Mouse (Mus musculus) adrenal gland, adult 18-20 months (tissue): ENCODE results near the gene Dennd5a. TPM values are rescaled to one million over a fixed set of nuclear protein-coding genes. Genes with fewer than 3 reads are reported as not detected.
A peak's percentile ranks its signal among the peaks of the same experiment; 100 is the strongest.
"Not testable (repeated sequence)": the region's sequence is repeated elsewhere in the genome, so short reads cannot be mapped to it uniquely, and the experiment has no call there.

Experiments used
- DNase-seq, 2 experiments: peaks; one replicate each; pipeline ENCODE4 v3.0.0; 2021 to 2022; ENCODE audit warnings: low spot score in 2 of 2
- long read RNA-seq, 2 experiments: library from polyadenylated mRNA; stranded (forward); transcript quantifications; one replicate each; pipeline ENCODE4 v2.0.0; 2021
- total RNA-seq, 2 experiments: library from RNA; stranded (reverse); gene quantifications; 1 replicate in 1 of 2; 2 replicates in 1 of 2; pipeline ENCODE4 v1.2.3; 2021

The Dennd5a gene
- 100 to 1,000 TPM; 158 to 167 TPM for total RNA-seq
- long read RNA-seq, experiment 1, full-length matches to known transcripts: 56 of 94 reads
- long read RNA-seq, experiment 1, partial matches to known transcripts: 32 of 94 reads
- long read RNA-seq, experiment 1, other reads (novel, unspliced or antisense): 6 of 94 reads
- long read RNA-seq, experiment 2, full-length matches to known transcripts: 58 of 210 reads
- long read RNA-seq, experiment 2, partial matches to known transcripts: 140 of 210 reads
- long read RNA-seq, experiment 2, other reads (novel, unspliced or antisense): 12 of 210 reads

DNA sequence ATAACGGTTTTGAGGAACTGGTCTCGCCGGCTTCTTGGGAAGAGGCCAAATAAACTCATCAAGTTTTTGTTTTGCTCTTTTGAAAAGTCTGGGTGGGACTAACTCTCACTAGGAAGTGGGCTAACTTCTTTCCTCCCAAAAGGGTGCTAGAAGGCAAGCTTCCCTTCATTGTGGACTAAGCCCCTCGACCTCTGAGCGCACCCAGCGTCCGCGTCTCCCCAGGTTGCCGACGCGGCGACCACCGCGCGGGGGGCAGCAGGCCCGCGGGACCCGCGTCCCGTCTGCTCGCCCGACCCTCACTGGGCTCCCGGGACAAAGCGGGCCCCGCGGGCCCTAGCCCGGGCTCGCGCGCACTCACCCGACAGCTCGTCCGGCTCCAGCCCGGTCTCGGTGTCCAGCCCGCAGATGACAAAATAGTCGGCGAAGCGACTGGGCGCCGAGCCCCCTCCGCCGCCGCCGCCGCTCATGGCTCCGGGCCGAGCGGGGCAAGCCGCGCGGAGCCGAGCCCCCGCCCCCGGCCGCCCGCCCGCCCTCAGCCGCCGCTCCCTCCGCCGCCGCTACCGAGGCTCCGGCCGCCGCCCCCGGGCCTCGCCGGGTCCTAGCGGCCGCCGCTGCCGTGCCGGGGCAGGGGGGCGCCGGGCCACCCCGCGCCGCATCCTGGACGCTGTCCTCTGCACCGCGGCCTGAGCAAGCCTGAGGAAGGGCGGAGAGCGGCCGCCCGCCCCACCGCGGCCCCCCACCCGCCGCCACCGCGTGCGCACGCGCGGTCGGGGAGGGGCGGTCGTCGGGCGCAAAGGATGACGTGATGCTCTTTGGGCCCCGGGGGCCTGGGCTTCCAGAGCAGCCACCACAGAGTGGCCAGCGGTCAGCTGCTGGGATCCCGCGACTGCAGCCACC lies at the start of gene Dennd5a:
Gene Dennd5a, minus strand, starts transcription at position 755 of the 897 bp plus-strand sequence.
- DNase-seq: peak; percentile 74

DNA sequence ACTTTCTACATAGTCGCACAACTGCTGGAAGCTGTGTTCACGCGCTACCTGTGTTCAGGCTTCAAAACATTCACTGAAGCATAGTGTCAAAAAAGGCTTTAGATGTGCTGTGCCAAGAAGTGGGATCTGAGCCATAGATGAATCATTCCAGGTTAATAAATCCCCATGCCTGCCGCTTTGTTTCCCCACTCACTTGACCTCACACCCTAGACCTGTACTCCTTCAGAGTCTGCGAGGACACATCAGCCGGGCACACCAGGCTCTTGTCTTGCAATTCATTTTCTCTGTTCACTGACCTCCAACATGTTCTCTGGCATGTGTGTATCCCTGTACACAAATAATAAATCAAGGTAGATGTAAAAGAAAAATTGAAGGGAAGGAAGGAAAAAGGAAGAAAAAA lies 48.8 kb upstream of the Dennd5a start:
- no peak for DNase-seq

DNA sequence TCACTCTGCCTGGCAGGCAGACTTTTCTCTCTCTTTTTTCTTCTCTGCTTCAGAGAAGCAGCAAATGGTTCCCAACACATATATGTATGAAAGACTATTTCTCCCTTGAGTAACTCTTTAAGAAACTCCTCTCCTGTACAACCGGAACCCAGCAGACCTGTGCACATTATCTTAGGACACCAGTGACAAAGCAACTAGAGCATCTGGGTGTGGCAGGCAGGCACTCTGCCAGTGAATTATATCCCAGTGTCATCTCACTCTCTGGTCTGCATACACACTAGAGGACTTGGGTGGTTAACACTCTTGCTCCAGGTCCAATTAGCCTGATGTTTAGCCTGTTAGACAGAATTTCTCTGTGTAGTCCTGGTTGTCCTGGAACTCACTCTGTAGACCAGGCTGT lies 48.2 kb upstream of the Dennd5a start:
- no peak for DNase-seq

DNA sequence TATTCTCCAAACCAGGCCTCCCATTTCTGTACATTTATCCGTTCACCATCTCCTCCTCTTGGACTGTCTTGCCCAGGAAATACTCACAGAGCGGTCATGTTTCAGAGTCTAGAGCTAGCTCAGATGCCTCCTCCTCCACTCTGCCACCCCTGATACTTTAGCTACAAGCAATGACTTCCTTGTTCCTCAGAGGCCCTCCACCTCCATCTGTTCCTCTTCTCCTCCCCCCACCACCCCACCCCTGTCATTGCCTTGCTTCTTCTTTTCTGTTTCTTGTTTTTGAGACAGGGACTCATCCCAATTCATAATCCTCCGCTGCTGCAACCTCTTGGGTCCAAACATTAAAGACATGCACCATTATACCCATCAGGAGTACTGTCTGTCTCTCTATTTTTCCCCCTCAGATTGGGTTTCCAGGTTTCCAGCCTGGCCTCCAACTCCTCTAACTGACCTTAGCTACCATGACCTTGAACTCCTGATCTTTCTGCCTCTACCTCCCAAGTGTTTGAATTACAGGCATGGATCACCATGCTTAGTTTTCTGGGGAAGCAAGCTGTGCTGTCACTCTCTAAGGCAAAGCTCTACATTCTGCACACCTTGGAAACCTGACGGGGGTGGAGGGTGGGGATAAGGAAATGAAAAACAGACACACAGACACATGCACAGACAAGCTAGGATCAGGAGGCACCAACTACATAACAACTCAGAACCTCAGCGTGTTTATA lies 46.4 kb upstream of the Dennd5a start:
- no peak for DNase-seq

DNA sequence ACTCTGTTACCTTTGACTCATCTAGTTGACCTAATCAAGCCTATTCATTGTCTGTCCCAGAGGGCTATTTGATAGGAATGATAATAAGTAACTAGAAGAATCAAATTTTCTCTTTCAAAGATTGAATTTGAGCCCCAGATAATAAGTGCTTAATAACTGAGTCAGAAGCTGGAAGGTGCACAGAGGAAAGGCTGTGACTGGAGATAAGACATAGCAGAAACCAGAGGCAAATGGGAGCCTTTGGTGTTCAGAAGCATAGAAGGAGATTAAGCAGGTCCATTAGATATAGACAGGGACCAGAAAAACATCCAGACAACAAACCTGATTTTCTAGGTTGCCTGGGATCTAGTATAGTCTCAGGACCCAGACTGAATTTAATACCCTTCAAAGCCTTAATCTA lies 45.7 kb upstream of the Dennd5a start:
- no peak for DNase-seq

DNA sequence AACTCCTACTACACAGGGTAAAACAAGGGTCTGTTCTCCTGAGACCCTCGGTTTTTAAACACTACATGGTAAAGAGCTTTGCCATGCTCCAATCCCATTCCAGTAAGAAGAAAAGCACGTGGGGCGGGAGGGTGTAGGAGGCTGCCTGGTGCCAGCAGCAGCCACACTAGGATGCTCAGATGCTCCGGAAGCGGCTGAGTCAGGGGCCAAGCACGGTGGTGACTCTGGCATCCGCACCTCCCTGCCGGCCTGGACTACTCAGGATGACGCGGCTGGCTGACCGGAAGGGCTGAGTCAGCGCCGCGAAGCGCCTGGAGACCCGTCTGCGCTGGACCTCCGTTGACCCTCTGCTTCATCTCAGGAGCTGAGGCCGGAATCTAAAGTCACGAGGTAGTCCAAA lies 42.7 kb upstream of the Dennd5a start:
- peak; percentile 66 to 68 for DNase-seq

DNA sequence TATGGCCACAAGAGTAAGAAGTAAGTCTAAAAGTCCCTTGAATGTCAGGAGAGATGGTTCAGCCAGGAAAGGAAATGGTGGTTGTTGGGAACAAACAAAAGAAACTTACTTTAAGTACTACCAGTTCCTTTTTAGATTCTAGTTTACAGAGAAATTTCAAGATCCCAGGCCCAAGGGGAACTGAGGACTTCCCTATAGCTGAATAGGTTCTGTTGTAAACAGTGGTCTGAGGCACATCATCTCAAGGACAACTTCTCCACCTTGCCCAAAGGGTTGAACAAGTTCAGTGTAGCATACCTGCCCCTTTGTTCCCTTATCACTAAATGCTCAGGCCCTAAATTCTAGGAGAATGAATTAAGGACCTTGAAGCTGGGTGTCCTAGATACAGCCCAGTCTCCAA lies 41.8 kb upstream of the Dennd5a start:
- DNase-seq: no peak

DNA sequence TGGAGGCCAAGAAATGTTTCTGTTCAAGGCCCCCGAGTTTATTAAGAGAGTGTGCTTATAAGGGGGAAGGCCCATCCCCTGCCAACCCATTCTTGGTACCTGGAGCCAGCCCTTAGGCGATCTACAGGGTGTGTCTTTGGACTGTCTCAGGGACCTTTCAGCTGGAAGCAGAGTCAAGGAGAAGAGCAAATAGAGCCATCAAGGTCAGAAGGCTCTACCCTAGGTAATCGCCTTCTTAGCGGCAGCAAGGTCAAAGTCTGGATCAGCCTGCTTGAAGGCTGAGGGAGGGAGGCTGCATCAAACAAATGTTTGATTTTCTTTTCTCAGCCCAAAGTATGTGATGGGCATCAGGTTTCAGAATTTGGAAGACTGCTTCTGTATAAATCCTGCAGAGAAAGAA lies 38.1 kb upstream of the Dennd5a start:
- DNase-seq: no peak

DNA sequence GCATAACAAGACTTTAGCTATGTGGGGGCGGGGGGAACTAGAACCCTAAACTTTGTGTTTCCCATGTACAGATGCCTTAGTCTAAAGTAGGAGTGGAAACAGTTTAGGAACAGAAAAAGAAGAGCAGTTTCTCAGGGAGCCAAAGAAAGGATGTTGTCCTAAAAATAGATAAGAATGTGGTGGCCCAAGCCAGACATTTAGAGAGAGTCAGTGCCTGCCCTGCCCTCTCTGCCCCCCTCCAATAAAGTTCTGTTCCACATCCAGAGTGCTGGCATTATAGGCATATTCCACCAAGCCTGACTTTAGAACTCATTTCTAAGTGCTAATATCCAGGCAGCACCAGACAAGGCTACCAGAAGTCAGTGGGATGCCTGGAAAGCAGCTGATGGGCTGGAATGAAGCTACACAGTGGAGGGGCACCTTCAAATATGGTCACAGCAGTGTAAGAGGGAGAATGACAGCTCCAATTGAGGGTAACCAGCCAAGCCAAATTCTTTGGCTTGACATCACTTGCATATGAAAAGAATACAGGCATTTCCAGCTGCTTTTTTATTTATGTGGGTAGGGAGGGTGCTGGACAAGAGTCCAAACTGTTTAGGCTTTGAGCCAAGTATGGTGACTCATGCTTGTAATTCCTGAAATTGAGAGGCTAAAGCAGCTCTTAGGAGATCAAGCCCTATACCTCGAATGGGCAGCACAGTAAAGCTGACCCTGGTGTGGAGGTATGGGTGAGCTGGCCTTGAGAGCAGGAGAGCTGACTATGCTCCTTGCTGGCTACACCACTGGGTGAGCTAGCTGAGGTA lies 33.1 kb upstream of the Dennd5a start:
- peak in 1 of 2 experiments; percentile 57 for DNase-seq

DNA sequence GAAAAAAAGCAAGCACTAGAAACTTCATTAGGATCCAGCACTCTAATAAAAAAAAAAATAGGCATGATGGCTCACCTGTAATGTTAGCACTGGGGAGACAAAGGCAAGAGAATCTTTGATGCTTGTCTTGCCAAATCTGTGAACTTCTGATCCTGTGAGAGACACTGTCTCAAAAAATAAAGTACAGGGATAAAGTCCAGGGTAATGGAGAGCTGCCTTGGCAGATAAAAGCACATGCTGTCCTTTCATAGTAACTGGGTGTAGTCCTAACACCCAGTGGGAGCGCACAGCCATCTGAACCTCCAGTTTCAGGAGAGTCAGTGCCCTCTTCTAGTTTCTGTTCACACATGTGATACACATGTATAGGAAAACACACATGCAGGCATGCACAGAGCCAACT lies 31.0 kb upstream of the Dennd5a start:
- DNase-seq: no peak

DNA sequence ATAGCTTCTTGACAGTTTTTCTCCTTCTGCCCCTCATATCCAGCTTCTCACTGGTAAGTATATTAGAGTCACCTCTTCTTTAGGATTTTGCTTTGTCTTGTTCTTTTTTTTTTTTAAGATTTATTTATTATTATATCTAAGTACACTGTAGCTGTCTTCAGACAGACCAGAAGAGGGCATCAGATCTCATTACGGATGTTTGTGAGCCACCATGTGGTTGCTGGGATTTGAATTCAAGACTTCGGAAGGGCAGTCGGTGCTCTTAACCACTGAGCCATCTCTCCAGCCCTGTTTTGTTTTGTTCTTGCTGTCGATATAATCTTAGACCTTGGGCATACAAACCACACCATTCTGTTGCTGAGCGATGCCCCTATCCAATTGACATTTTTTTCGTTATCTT lies 26.5 kb upstream of the Dennd5a start, which contains the start of gene Tmem41b:
Gene Tmem41b, minus strand, starts transcription at position 155 of the 400 bp plus-strand sequence.
- not testable (repeated sequence) for DNase-seq

DNA sequence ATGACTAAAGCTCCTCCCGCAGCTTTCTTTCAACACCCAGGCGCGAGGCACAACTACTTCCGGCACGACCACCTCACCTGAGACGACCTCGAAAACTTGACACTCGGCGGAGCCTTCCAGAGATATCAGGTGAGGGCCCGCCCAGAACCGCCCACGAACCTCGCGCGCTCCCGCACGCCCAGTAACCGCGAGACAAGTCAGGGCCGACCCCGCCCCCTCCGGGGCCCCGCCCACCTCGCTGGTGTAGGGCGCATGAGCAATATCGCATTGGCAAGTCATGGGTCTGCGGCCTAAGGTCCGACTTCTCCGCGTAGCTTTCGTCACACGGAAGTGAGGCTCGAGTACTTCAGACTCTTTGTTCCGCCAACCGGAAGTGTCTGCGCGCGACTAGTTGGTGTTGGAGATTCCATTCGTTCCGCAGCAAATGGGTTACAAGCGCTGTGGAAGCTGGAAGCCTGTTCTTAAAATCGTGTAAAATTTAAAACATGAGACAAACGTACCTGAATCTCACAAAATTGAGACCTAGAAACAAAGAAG lies 25.9 kb upstream of the Dennd5a start:
- peak; percentile 98 to 99 for DNase-seq

DNA sequence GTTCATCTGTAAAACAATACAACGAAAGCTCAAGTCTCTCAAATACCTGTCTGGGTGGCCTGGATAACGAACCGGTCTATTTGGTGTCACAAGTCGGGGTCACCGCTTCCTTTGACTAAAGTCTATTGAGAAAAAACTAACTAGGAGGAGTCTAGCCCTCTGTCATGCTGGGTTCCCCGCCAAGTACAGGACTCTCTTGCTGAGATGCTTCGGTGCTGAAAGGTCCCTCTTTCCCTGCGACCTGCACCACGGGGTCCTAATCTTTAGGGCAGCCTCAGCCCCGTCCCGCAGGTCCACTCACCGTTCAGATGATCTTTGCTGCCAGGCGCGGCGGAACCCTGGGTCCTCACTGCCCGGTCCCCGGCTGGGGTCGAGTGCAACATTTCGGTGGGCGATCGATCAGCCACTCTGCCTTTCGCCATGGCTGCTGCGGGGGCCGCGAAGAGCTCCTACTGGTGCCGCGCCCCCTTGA lies 25.4 kb upstream of the Dennd5a start:
- no peak for DNase-seq

DNA sequence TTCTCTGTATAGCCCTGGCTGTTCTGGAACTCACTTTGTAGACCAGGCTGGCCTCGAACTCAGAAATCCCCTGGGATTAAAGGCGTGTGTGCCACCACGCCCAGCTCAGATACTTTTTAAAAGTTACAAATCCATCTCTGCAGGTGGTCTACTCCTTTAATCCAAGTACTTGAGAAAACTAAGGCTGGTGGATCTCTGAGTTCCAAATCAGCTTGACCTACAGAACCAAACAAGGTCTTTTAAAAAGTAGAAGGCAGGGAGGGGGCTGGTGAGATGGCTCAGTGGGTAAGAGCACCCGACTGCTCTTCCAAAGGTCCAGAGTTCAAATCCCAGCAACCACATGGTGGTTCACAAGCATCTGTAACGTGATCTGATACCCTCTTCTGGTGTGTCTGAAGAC lies 24.3 kb upstream of the Dennd5a start:
- not testable (repeated sequence) for DNase-seq

DNA sequence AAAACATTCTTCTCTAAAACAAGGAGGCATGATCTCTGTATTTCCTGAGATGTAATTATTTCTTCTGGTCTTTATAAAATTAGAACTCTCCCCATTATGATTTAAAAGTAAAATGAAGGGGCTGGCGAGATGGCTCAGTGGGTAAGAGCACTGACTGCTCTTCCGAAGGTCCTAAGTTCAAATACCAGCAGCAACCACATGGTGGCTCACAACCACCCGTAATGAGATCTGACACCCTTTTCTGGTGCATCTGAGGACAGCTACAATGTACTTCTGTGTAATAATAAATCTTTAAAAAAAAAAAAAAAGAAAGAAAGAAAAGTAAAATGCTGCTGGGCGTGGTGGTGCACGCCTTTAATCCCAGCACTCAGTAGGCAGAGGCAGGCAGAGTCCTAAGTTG lies 16.9 kb upstream of the Dennd5a start:
- not testable (repeated sequence) for DNase-seq

DNA sequence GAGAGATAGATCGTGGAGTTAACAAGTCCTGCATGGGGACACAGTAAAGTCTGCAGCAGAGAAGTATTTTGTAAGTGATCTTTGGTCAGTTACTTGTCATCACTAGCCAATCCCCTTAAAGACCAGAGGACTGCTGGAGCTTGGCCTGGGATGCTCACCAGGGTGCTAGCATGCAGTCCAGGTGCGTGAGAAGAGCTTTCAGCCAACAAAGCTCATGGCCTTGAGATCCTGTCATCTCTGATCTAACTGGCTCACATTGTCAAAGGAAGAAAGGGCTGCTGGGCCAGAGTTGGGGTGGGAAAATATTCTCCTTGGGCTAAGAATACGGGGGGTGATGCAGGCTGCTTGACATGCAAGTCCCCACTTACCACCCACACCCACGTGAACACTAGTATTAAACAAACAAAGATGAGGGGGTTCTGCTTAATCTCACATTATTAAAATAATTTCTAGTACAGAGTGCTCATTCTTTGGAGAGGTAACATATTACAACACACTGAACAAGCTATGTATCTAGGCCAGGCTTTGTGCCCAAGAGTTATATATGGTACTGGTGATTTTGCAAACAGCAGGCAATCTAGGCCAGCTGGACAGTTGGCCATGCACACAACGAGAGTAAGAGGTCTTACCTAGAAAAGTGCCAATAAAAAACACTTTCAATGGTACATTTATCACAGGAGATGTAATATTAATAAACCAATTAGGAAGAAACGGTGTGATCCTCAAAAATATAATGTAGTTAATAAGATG lies 15.9 kb upstream of the Dennd5a start:
- no peak for DNase-seq

DNA sequence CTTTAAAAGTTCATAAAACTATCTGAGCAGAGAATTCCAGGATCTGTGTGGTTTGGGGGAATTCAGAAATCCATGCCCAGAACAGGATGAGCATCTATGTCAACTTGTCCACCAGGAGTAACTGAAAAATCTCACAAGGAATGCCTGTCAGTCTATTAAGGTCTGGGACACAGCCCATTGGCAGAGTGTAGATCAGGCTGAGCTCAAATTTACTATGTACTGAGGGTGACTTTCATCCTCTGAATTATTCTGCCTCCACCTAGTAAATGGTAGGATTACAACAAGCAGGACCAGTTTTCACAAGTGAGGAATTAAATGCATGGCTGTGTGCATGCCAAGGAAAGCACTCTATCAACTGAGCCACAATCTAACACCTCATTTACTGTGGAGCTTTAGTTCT lies 9.3 kb upstream of the Dennd5a start:
- DNase-seq: no peak

DNA sequence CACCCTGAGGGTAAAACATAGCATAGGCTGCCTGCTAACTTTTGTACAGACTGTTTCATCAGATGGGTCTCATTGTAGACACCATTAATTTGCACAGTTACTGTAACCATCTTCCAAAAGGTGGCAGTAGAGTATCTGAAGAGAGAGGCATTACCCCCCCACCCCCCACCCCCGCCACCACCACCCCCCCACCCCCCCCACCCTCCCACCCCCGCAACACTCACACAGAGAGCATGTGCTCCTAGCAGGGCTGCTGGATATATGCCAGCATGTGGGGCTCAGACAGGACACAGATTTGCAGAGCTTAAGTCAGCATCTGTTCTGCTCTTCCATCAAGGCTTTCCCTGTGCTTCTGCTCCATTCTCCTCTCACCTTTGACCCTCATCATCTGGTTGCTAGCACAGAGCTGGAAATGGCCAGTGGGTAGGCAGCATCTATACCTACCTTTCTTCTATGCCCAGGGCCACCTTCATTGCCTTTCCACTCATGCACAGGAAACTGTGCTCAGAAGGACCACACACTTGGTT lies 8.7 kb upstream of the Dennd5a start:
- no peak for DNase-seq

DNA sequence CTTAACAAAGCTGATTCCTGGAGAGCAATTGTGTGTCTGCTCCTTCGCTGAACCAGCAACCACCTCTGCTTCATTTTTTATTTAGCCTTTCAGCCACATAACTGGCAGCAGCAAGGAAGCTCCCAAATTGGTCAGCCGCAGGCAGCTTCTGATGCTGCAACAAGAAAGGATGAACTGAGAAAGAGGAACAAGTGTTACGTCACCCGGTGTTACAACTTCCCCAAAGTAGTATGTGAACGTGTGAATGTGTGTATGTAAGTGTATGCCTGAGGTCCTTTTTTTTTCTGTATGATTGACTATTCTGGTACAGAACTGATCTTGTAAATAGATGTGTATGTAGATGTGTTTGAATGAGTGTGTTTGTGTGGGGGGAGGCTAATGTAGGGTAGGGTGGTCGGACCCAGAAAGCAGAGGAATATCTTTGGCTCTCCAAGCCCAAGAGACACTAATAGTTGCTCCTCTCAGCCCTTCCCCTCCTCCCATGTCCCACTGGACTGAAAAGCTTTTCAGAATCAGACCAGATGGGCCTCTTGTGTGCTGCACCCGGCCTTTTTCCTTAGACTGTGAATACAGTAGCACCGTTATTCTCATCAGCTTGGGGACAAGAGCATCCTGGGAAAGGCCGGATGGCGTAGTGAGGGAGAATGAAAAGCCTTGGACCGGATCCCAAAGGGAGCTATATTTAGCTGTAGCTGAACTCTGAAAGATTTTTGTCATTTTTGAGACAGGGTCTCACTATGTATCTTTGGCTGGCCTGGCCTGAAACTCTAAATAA lies 7.7 kb upstream of the Dennd5a start:
- no peak for DNase-seq
